Comparison of ENCODE assay signal across 8 mouse cellular contexts in the genomic region with DNA sequence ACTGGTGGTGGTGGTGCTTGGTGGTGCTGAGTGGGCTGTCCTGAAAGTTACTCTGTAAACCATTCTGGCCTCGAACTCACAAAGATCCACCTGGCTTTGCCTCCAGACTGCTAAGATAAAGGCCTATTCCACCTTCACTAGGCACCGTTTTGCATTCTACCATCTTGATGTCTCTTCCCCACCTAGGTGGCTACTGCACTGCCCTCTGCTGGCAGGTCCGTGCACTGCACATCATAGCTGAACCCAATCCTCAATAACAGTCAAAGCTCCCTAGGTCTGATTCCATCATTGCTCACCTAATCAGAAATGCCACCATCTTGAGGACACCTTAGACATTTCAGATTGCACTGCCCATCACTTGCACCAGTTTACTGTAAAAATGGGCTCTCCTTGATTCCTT.
DNase-seq lines count a peak whose midpoint lies in the region; ATAC-seq and TF ChIP-seq lines count a peak whose summit lies in the region.

No protein-coding gene starts in this region.

- no peaks in the 10 kb centered on the region for H3K9me3 ChIP-seq in heart, embryonic 10.5 days
- no peaks in the 10 kb centered on the region for H3K9me3 ChIP-seq in MEL (replicated peaks; ENCODE audit: insufficient read depth, low read length)

- 0 out of 2 replicates have a peak, but pooled peaks have one; percentile 35 for ATAC-seq in monocyte, adult 5-6 weeks (replicated peaks; ENCODE audit: insufficient number of reproducible peaks, low FRiP score, low TSS enrichment, poor library complexity, severe bottlenecking)

- no peak for TF ChIP-seq EP300 in MEL (IDR thresholded peaks at IDR 0.05; ENCODE audit: low read depth in 1 of 2, low read length in 2 of 2)

- TF ChIP-seq CTCF in MEL (IDR thresholded peaks at IDR 0.05 in 2 of 3, conservative IDR thresholded peaks at IDR 0.05 in 1 of 3; ENCODE audit: control insufficient read depth in 1 of 3, insufficient read depth in 1 of 3, low read depth in 2 of 3, low read length in 3 of 3, poor library complexity in 1 of 3, severe bottlenecking in 1 of 3) = peak; percentile 61 to 82 (median 81)
- TF ChIP-seq CTCF in left cerebral cortex, adult 2 months (IDR thresholded peaks at IDR 0.05) = peak; percentile 78

- peak; percentile 33 for TF ChIP-seq RAD21 in MEL (IDR thresholded peaks at IDR 0.05; ENCODE audit: low read depth, low read length)

- no peak overlapping the region for H3K9ac ChIP-seq in MEL (ENCODE audit: control insufficient read depth, low read depth, low read length, poor library complexity, severe bottlenecking)

- no peaks in the 10 kb centered on the region for H3K36me3 ChIP-seq in heart, embryonic 10.5 days
- no peaks in the 10 kb centered on the region for H3K36me3 ChIP-seq in MEL (ENCODE audit: control insufficient read depth in 1 of 2, insufficient read depth in 2 of 2, low read length in 2 of 2)

- WGBS in heart, embryonic 10.5 days = 25% methylated on average over 3 of the region's 3 CpGs

- no peaks in the 10 kb centered on the region for H3K4me1 ChIP-seq in heart, embryonic 10.5 days
- no peaks in the 10 kb centered on the region for H3K4me1 ChIP-seq in MEL (ENCODE audit: control insufficient read depth in 1 of 2, insufficient read depth in 2 of 2, low read length in 2 of 2)

- intact Hi-C loops in heart, postnatal 10 days (cut with DNase I) = loop anchor here (1.0 kb wide), 1 partner anchor 360 kb away; no protein-coding TSS in a partner anchor
- intact Hi-C loops in left cerebral cortex, adult 2 months (cut with DNase I) = loop anchor here (1.0 to 10.0 kb wide), 3 partner anchors 181 to 361 kb away; partner anchors contain the start of gene Npy2r

- no peak for TF ChIP-seq POLR2A in MEL (IDR thresholded peaks at IDR 0.05; ENCODE audit: control insufficient read depth in 1 of 2, insufficient read depth in 1 of 2, low read depth in 1 of 2, low read length in 2 of 2, poor library complexity in 1 of 2)

- no peaks in the 10 kb centered on the region for H3K27me3 ChIP-seq in heart, embryonic 10.5 days (ENCODE audit: insufficient read depth, poor library complexity, severe bottlenecking)
- no peaks in the 10 kb centered on the region for H3K27me3 ChIP-seq in MEL (ENCODE audit: control insufficient read depth in 1 of 2, insufficient read depth in 2 of 2, low read length in 2 of 2)

- no peak overlapping the region for H3K4me3 ChIP-seq in heart, embryonic 10.5 days
- no peak overlapping the region for H3K4me3 ChIP-seq in MEL (ENCODE audit: control insufficient read depth in 1 of 2, insufficient read depth in 1 of 2, low read depth in 2 of 2, low read length in 2 of 2)
- H3K4me3 ChIP-seq in left cerebral cortex, adult 2 months = no peak overlapping the region

- H3K27ac ChIP-seq in heart, embryonic 10.5 days = no peak overlapping the region
- H3K27ac ChIP-seq in MEL (ENCODE audit: control insufficient read depth, low read depth, low read length) = no peak overlapping the region
- no peak overlapping the region for H3K27ac ChIP-seq in left cerebral cortex, adult 2 months

- DNase-seq in heart, postnatal 10 days = peak; percentile 21 to 56
- no peak for DNase-seq in heart, embryonic 10.5 days (ENCODE audit: low spot score)
- peak; percentile 26 for DNase-seq in MEL (ENCODE audit: low read depth, low spot score)
- DNase-seq in cerebellum, adult 18-20 months = peak; percentile 59 to 62
- peak; percentile 5 to 63 for DNase-seq in frontal cortex, adult 2 months (ENCODE audit: extremely low spot score in 1 of 2, low spot score in 1 of 2)
- peak; percentile 19 to 59 for DNase-seq in left cerebral cortex, adult 2 months (ENCODE audit: extremely low spot score in 1 of 2, low spot score in 2 of 2)
- DNase-seq in thymus, postnatal 25 days = peak; percentile 11

- H3K79me2 ChIP-seq in MEL (ENCODE audit: control insufficient read depth, insufficient read depth, low read length, poor library complexity) = no peaks in the 10 kb centered on the region

TF ChIP-seq in MEL, 35 proteins besides CTCF, POLR2A, EP300 and RAD21:
- no peak for TF ChIP-seq KAT2A (conservative IDR thresholded peaks at IDR 0.05; ENCODE audit: low read depth, low read length)
- no peak for TF ChIP-seq TCF12 (IDR thresholded peaks at IDR 0.05; ENCODE audit: low read depth, low read length)
- no peak for TF ChIP-seq MEF2A (IDR thresholded peaks at IDR 0.05; ENCODE audit: extremely low read depth, insufficient replicate concordance, low read depth, low read length, poor library complexity, severe bottlenecking)
- peak; percentile 54 for TF ChIP-seq SMC3 (IDR thresholded peaks at IDR 0.05; ENCODE audit: low read depth, low read length)
- TF ChIP-seq GABPA (IDR thresholded peaks at IDR 0.05; ENCODE audit: low read depth, low read length) = no peak
- no peak for TF ChIP-seq ZKSCAN1 (IDR thresholded peaks at IDR 0.05; ENCODE audit: low read depth, low read length)
